Comparison of ENCODE assay signal across 7 mouse cellular contexts in genomic region chr7:104287576-104288443, GRCm38 (mm10). TPM values are rescaled to one million over a fixed set of nuclear protein-coding genes. Genes with fewer than 3 reads are reported as not detected.
DNase-seq lines count a peak whose midpoint lies in the region; ATAC-seq and TF ChIP-seq lines count a peak whose summit lies in the region.
"Not testable (repeated sequence)": the region's sequence is repeated elsewhere in the genome, so short reads cannot be mapped to it uniquely, and the experiment has no call there.

TSS of gene Trim5 (minus strand) at chr7:104288094.

- ATAC-seq in forebrain, postnatal 0 days = peak; percentile 43
- ATAC-seq in heart, embryonic 16.5 days (replicated peaks; ENCODE audit: extremely low read depth, insufficient read depth, low FRiP score) = peak; percentile 97
- ATAC-seq in intestine, postnatal 0 days = peak; percentile 97
- peak; percentile 61; the same call in 1 of the 2 replicates for ATAC-seq in limb, embryonic 13.5 days (ENCODE audit: low FRiP score, low read depth)
- ATAC-seq in lung, embryonic 16.5 days (ENCODE audit: low read depth) = peak; percentile 93
- peak; percentile 91 for ATAC-seq in neutrophil, adult 5-6 weeks (ENCODE audit: extremely low read depth, insufficient number of reproducible peaks, low FRiP score, poor library complexity, severe bottlenecking)

- not testable (repeated sequence) for H3K27ac ChIP-seq in forebrain, postnatal 0 days (ENCODE audit: low read depth, low read length); heart, embryonic 16.5 days (ENCODE audit: low read length); intestine, postnatal 0 days (ENCODE audit: low read depth, low read length); limb, embryonic 13.5 days; lung, embryonic 16.5 days (ENCODE audit: low read length)

- WGBS in forebrain, postnatal 0 days = 42% methylated on average over 14 of the region's 14 CpGs
- 26% methylated on average over 14 of the region's 14 CpGs for WGBS in heart, embryonic 16.5 days
- WGBS in intestine, postnatal 0 days = 28% methylated on average over 14 of the region's 14 CpGs
- WGBS in limb, embryonic 13.5 days = 42% methylated on average over 14 of the region's 14 CpGs
- 32% methylated on average over 14 of the region's 14 CpGs for WGBS in lung, embryonic 16.5 days

- H3K4me1 ChIP-seq in forebrain, postnatal 0 days (ENCODE audit: insufficient read depth); heart, embryonic 16.5 days (ENCODE audit: control insufficient read depth, insufficient read depth, low read length); intestine, postnatal 0 days (replicated peaks; ENCODE audit: control insufficient read depth, insufficient read depth, low read length); limb, embryonic 13.5 days; lung, embryonic 16.5 days (replicated peaks; ENCODE audit: control insufficient read depth, insufficient read depth, low read length): not testable (repeated sequence)

- not testable (repeated sequence) for H3K36me3 ChIP-seq in forebrain, postnatal 0 days (ENCODE audit: insufficient read depth); heart, embryonic 16.5 days (ENCODE audit: control insufficient read depth, insufficient read depth); intestine, postnatal 0 days (ENCODE audit: control insufficient read depth, insufficient read depth); limb, embryonic 13.5 days; lung, embryonic 16.5 days (ENCODE audit: control insufficient read depth, insufficient read depth, low read length)

- not testable (repeated sequence) for TF ChIP-seq CTCF in forebrain, postnatal 0 days (IDR thresholded peaks at IDR 0.05; ENCODE audit: low read depth); intestine, postnatal 0 days (IDR thresholded peaks at IDR 0.05; ENCODE audit: low read depth)

- peak; percentile 14 to 77 for DNase-seq in adrenal gland, adult (ENCODE audit: inconsistent age in 2 of 2, low spot score in 1 of 2)
- not testable (repeated sequence) for DNase-seq in forebrain, postnatal 0 days

- not testable (repeated sequence) for H3K4me2 ChIP-seq in forebrain, postnatal 0 days (ENCODE audit: low read depth)
- H3K4me2 ChIP-seq in heart, embryonic 16.5 days (ENCODE audit: low read depth, low read length) = peak within 1 kb of the TSS; percentile 61
- peak within 1 kb of the TSS; percentile 51 for H3K4me2 ChIP-seq in intestine, postnatal 0 days (replicated peaks; ENCODE audit: low read depth)
- H3K4me2 ChIP-seq in limb, embryonic 13.5 days (replicated peaks) = peak within 1 kb of the TSS; percentile 28
- H3K4me2 ChIP-seq in lung, embryonic 16.5 days (ENCODE audit: low read depth, low read length) = peak within 1 kb of the TSS; percentile 48

- not testable (repeated sequence) for H3K27me3 ChIP-seq in forebrain, postnatal 0 days (ENCODE audit: insufficient read depth, low read length); heart, embryonic 16.5 days (ENCODE audit: control insufficient read depth, insufficient read depth, low read length); intestine, postnatal 0 days (replicated peaks; ENCODE audit: control insufficient read depth, insufficient read depth, low read length); limb, embryonic 13.5 days; lung, embryonic 16.5 days (ENCODE audit: control insufficient read depth, insufficient read depth, low read depth, low read length)

- not testable (repeated sequence) for H3K9me3 ChIP-seq in forebrain, postnatal 0 days (ENCODE audit: low read length); heart, embryonic 16.5 days (replicated peaks; ENCODE audit: control insufficient read depth, low read length); intestine, postnatal 0 days (ENCODE audit: control insufficient read depth); limb, embryonic 13.5 days; lung, embryonic 16.5 days (ENCODE audit: control insufficient read depth, low read length)

- not testable (repeated sequence) for H3K4me3 ChIP-seq in forebrain, postnatal 0 days (ENCODE audit: low read depth, low read length)
- H3K4me3 ChIP-seq in heart, embryonic 16.5 days (ENCODE audit: low read length) = peak within 1 kb of the TSS; percentile 53
- peak within 1 kb of the TSS; percentile 25 for H3K4me3 ChIP-seq in intestine, postnatal 0 days (ENCODE audit: low read depth, low read length)
- 0 out of 2 replicates have a peak within 1 kb of the TSS, but pooled peaks have one; percentile 11 for H3K4me3 ChIP-seq in limb, embryonic 13.5 days
- peak within 1 kb of the TSS; percentile 38 for H3K4me3 ChIP-seq in lung, embryonic 16.5 days (ENCODE audit: low read length)

- H3K9ac ChIP-seq in forebrain, postnatal 0 days; intestine, postnatal 0 days (ENCODE audit: low read depth, low read length); limb, embryonic 13.5 days; lung, embryonic 16.5 days (ENCODE audit: low read length): not testable (repeated sequence)
- peak within 1 kb of the TSS; percentile 42; the same call in 1 of the 2 replicates for H3K9ac ChIP-seq in heart, embryonic 16.5 days (ENCODE audit: low read length)

RNA-seq across cellular contexts. Expression of gene Trim5, which starts in this region (rescaled TPM):
- total RNA-seq in forebrain, postnatal 0 days (2014; rRNA removed) = 0.10 and 0.46 TPM in 2 replicates
- 0.06 and 0.16 TPM in 2 replicates for polyA plus RNA-seq in forebrain, postnatal 0 days (2015; fragmentation: Nextera tagmentation; extraction: Ambion mirVana)
- polyA plus RNA-seq in heart, embryonic 16.5 days (2015; fragmentation: Nextera tagmentation; extraction: Ambion mirVana) = 0.68 and 0.74 TPM in 2 replicates
- 1.6 TPM in 2 replicates for polyA plus RNA-seq in intestine, postnatal 0 days (2015; fragmentation: Nextera tagmentation; extraction: Ambion mirVana)
- polyA plus RNA-seq in limb, embryonic 13.5 days (2015; fragmentation: Nextera tagmentation; extraction: Ambion mirVana) = 0.10 and 0.41 TPM in 2 replicates
- 0.39 and 0.74 TPM in 2 replicates for polyA plus RNA-seq in lung, embryonic 16.5 days (2015; fragmentation: Nextera tagmentation; extraction: Ambion mirVana)
- total RNA-seq in neutrophil, adult 5-6 weeks (2017) = 71.1 and 78.2 TPM in 2 replicates

Comparison
In these comparisons a context has a peak if more than half of its experiments do, and no peak if none do; other contexts are left out.
1. RNA of gene Trim5 (total RNA-seq): 71.1 to 78.2 TPM in neutrophil, adult 5-6 weeks; 0.10 to 0.46 TPM in forebrain, postnatal 0 days; every median in the first group is over 10 times any median in the second.
2. Peak in ATAC-seq in forebrain, postnatal 0 days; RNA of the gene not detected or under 1 TPM.
3. Peak in ATAC-seq, H3K4me3 ChIP-seq, H3K9ac ChIP-seq and H3K4me2 ChIP-seq in heart, embryonic 16.5 days; RNA of the gene not detected or under 1 TPM.
4. Peak in ATAC-seq, H3K4me3 ChIP-seq and H3K4me2 ChIP-seq in limb, embryonic 13.5 days; RNA of the gene not detected or under 1 TPM.
5. Peak in ATAC-seq, H3K4me3 ChIP-seq and H3K4me2 ChIP-seq in lung, embryonic 16.5 days; RNA of the gene not detected or under 1 TPM.
6. ATAC-seq: peak in every context shown above with its lines; median percentile 97 in heart, embryonic 16.5 days; 97 in intestine, postnatal 0 days; 93 in lung, embryonic 16.5 days; 91 in neutrophil, adult 5-6 weeks; 61 in limb, embryonic 13.5 days; 43 in forebrain, postnatal 0 days.